Mouse (Mus musculus) c-Kit-positive CD71-positive TER-119-negative erythroid progenitor cells, embryonic 14.5 days (primary cell): ENCODE data around the gene Slc16a6.
"Not testable (repeated sequence)": the region's sequence is repeated elsewhere in the genome, so short reads cannot be mapped to it uniquely, and the experiment has no call there.

Experiments used
- DNase-seq: peaks from one replicate; pipeline ENCODE4 v3.0.0-alpha.2; 2013; ENCODE audit warnings: low read depth

Gene Slc16a6

DNA sequence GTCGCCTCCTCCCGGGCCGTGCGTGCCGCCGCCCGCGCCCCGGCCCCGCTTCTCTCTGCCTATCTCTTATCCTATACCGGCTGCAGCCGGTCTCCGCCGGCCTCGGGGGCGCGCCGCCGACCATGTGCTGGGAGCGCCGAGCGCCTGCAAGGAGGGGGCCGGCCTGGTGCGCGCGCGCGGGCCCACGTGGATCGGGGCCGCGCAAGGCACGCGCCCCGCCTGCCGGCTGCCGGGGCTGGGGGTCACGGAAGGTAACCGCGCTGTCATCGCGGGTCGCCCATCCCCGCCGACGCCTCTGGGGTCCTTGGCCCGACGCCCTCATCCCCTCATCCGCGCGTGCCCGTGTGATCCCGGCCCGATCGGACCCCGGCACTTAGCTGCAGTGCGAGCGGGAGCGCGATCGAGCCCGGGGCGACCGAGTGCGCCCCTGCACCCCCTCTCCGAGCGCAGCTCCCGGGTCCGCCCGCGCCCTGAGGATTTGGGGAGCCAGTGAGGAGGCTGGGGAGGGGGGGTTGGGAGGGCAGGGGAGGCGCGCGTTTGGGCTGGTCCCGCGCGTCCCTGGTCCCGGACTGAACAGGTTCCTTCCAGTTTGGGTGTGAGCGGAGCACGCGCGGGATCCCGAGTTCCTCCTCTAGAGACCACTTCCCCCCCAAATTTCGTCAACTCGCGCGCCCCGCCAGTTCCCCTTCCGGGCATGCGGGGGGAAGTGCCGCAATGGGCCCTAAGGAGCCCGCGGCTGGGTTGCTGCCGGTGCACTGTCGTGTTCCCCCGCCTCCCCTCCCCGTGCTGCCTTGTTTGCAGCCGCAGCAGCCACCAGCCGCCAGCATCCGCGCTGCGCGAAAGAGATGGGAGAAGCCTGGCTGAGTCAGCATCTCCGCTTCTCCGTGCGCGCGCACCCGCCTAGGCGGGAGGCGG is at the start of gene Slc16a6, which contains the start of gene Arsg:
Gene Slc16a6 (minus strand): TSS at position 428 of the 915 bp plus-strand sequence.
Gene Arsg (plus strand): TSS at position 204 of the 915 bp plus-strand sequence.
- peak; percentile 89 for DNase-seq

DNA sequence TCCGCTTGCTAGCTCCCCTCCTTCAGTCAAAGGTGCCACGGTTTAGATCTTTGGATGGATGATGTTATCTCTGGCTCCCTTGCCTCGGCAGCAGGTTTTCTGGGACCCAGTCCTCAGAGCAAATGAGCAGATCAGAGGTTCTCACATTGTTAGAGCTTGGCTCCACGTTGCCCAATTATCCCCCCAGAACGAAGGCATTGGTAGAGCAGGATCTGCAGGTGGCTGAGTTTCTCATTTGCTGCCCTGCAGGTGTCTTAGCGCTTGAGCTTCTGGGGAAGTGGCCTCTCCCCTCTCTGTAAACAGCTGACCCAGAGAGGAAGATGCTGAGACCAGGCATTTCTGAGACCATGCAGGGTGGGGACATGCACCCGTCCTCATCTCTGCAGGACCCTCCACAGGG is 47.6 kb upstream of the Slc16a6 start:
- DNase-seq, result no peak

DNA sequence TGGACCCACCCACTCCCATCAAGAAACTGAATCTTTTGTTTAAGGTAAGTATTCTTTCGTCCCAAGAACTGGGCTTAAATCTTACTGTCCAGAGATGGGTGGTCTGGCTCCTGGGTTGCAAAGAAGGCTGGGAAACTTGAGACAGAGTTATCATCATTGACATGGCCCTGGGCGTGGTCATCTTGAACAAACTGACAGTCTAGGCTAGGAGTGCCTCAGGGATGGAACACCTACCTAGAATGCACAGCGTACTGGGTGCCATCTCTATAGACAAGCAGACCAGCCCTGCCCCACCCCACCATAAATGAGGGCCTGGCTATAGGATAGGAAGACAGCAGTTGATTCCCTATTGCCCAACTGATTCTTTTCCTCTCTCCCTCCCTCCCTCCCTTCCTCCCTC is 44.4 kb upstream of the Slc16a6 start:
- peak; percentile 56 for DNase-seq

DNA sequence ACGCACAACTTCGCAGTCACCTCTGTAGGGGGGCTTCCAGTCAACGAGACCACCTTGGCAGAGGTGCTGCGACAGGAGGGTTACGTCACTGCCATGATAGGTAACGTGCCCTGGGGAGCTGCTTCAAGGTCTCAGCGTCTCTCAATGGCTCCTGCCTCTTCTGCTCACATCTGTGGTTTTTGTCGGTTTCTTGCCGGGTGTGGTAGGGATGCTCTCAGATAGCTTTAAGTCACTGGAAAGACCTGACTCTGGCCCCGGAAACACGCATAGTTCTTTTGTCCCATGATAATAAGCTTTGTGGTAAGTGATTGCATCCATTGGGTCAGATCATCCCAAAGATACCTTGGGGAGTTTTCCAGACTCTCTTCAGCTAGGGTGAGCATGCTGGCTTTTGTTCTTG is 43.9 kb upstream of the Slc16a6 start:
- no peak for DNase-seq

DNA sequence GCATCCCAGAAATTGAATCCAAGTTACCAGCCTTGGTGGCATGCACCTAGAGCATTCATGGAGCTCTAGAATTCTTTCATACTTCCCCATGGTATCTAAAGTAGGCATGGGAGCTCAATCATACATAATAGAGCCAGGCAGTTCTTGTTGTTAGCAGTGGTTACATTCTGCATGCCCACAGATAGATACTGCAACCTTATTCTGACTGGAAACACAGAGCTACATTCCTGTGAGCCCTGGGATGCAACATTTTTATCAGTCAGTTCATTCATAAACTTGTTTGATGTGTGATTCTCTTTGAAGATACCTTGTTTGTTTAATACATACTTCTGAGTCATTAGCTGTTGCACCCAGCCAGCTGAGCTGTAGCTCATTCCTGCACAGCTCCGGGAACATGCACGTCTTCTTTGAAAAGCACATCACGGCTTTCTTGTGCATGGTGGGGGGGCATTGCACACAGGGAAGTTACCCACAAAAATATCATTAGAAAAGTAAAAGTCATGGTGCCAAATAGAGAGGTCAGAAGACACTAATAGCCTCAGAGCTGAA is 40.7 kb upstream of the Slc16a6 start:
- no peak for DNase-seq

DNA sequence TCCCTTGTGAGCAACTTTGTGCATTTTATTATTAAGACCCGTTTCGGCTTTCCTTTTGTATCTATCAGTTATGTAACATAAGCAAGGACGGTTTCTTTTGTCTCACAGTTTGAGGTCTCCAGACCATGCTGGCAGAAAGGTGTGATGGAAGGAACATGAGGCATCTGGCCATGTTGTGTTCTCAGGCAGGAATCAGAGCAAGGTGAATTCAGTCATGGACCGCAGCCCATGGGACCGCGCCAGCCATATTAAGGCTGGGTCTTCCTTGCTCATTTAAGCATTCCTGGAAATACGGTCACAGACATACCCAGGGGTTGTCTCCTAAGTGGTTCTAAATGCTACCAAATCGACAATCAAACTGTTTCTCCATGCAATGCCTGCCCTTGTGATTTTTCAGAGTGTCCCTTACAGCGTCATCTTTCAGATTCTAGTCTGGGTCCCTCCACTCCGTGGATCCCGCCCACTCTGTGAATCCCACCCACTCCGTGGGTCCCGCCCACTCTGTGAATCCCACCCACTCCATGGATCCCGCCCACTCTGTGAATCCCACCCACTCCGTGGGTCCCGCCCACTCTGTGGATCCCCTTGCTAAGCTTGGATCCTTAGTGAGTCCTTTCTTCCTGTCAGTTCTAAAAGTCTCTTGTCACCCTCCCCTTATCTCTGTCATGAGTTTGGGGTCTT is 39.7 kb upstream of the Slc16a6 start:
- DNase-seq, result no peak

DNA sequence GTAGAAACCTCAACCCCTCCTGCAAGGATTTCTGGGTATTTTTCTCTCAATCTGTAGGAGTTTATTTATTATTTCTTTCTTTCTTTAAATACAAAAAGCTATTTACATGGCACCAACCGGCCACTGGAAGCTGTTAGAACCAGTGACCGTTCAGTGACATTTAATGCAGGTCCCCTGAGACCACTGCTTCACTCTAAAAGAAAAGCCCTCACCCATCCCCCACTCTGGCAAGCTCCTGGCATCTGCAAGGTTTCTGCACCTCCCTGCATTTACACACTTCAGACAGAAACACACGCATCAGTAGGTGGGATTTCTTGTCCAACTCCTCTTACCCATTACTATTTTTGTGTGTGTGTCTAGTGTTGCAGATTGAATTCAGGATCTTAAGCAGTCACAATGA is 33.7 kb upstream of the Slc16a6 start:
- no peak for DNase-seq

DNA sequence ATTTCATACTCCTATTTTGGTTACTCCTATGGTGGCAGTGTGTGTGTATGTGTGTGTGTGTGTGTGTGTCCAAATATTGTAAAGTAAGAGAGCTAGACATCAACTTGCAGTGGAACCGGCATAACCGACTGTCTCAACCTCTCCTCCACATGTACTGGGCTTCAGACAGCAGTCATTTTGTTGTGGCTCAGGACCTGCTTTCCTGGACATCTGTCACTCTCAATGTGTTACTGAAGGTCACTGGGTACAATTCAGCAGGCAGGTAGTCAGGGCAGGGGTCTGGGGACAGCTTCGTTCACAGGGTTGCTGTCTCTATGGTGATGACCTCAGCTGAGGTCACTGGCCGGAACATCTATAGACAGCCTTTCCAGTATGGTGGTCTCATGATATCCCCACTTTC is 32.4 kb upstream of the Slc16a6 start:
- no peak for DNase-seq

DNA sequence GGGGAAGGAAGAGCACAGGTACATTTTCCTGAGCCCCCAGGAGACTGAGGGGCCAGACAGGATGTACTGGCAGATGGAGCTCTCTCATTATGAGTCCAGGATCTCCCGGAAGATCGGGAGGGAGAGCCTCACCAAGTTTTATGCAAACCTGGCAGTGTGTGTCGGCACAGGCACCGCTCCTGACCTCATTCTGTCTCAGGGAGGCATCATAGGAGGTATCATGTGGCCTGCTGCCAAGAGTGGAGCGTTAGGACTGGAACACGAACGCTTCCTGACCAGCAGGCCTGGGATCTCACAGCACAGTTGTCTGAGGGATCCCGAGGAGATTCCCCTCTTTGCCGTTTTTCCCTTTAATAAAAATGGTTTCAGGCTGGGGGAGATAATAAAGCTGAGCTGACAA is 31.6 kb upstream of the Slc16a6 start:
- no peak for DNase-seq

DNA sequence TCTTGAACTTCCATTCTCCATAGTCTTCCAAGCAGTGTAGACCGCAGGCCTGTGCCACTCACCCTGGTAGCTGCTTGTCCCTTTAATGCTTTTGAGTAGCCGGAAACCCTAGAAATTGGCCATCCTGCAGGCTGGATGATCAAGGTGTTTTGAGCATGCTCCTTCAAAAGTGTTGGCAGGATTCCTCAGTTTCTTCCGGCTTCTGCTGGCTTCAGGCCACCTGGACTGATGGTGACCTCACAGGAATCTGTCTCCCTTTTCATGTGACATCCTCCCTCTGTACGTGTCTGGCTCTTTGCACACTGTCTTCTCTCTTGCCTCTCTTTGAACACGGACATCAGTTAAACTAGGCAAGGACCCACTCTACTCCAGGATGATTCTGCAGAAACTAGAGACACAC is 26.8 kb upstream of the Slc16a6 start:
- no peak for DNase-seq

DNA sequence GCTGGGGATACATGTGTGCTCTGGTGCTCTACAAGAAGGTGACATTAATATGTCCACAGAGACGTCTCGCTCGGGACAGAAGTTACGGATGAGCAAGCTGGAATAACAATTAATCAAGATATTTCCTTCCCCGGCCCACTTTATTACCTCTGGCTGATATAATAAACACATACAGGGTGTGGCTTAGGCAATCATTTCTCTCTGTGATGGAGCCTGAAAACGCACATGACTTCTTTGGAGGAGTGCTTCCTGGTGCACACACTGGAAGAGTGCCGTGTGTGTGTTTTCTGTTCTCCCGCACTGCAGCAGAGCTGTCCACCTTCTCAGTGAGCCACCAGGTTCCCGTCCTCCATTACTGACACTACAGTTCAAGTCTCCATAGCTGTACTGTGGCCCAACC is 24.6 kb upstream of the Slc16a6 start:
- DNase-seq, result no peak

DNA sequence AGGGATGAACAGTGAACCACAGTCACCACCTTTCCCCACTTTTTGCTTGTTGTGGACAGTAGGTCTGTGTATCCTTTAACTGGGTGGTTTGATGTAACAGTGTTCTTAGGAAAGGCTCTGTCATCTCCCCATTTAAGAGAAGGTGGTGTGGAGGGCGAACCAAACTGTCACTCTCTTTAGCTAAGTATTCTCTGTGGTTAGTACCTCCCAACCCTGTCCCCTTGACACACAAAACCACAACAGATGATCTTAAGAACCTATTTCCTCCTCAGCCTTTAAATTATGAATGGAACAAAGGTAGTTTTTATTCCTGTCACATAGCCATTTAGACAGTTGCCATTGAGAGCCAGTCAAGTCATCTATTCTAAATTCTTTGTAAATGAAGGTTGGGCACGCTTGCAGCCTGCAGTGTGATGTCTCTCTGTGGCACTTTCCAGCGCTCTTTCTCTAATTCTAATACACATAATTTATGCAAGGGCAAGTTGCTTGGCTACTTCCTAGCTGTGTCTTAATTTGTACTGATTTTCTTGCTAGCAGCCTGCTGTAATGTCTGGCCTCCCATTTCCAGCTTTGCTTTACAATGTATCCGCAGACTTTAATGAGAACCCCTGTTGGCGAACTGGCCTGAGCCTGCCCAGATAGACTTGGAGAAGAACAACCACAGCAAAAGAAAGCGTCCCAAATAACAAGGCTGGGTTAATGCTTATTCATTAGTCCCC is 23.8 kb upstream of the Slc16a6 start:
- no peak for DNase-seq

DNA sequence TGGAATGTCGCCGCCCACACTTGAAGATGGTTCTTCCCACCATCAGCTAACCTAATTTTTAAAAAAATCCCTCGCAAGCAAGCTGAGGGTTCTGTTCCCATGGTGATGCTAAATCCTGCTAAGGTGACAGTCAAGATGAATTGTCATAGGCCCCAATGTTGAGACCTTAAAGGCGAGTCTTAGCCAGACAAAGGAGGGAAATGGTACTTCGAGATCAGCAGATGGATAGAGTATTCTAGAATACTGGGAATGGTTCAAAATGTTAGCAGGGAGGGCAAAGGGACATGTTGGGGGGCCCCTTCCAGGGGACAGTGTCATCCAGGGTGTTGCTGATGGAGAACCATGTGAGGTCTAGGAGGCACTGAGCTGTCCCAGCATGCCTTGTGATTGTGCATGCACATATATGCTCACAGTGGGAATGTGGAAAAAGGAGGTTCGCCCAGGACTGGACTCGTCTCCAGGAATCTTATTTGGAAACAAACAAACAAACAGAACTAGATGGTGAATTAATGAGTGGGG is 23.1 kb upstream of the Slc16a6 start:
- no peak for DNase-seq

DNA sequence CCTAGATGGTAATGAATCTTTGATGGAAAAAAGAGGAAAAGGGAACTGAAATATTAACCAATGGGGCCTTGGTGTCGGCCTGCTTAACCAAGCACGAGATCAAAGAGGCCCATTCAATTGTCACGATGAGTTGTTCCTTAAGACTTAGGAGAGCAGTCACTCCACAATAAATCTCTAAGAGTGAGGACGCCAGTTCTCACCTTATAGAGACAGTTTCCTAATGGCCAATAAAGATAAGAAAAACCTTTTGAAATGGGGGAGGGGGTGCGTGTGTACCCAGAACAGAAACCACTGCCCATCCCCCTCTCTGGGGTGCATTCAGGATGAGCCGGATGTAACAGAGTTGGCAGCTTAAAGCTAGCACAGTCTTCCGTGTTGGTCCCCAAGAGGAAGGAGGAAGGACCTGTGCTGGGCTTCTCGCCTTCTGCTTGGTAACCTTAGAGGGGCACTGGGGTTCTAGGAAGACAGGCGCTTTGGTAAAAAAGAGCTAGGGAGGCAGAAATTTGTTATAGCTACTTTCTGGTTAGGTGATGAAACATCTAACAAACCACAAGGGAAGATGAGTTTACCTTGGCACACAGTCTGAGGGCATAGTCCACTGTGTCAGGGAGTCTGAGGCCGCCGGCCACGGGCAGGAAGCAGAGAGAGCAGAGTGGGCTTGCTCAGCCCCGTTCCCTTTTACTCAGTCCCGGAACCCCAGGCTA is 22.5 kb upstream of the Slc16a6 start:
- DNase-seq, result no peak

DNA sequence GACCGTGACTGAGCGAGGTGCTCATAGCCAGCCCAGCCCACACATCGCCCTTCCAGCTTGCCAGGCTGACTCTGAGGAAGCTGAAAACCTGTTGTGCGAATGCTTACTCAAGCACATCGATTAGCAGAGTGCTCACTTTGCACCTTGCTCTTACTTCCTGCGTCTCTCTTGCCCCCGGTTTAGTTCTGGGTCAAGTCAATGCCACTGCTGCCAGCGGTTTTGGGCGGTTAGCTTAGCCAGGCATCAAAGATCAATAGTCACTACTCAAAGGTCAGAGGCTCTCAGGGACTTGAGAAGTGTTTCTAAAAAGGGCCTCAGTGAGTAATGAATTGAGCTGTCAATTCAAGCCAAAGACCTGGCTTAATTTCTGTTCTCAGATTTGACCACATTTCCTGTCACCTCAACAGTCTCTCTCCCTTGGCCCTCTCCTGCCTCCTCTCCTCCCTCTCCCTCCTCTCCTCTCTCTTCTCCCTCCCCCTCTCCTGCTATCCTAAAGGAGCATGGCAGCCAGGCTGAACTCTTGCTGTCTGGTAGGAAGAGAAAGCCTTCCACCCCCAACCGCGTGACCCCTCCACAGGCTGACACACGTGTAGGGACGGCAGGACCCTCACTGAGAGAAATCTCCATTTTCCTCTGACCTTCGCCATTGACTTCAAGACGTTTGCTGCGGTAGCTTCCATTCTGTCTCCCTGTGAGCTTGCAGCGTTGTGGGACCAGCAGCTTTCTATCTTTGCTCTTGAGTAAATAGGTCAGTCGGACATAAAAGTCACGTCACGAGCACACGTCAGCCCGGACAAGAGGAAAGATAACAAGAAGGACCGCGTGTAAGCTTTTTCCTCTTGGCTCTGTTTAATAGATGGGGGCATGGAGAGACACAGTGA is 21.7 kb upstream of the Slc16a6 start:
- DNase-seq, result no peak

DNA sequence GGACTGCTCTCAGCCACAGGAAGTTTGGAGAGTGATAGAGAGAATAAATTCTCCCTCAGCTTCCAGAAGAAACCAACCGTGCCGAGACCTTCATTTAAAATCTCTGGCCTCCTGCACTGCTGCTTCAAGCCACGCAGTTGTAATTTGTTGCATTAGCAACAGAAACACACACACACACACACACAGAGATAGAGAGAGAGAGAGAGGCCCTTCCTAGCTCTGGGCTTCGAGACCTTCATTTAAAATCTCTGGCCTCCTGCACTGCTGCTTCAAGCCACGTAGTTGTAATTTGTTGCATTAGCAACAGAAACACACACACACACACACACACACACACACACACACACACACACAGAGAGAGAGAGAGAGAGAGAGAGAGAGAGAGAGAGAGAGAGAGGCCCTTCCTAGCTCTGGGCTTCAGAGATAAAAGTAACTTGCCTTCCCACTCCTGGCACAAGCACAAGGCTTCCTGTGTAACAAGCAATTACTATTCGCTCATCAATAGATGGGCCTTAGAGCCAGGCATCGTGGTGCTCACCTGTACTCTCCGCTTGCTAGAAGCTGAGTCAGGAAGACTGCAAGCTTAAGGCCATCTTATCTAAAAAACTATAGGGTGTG is 19.6 kb upstream of the Slc16a6 start:
- DNase-seq, result not testable (repeated sequence)

DNA sequence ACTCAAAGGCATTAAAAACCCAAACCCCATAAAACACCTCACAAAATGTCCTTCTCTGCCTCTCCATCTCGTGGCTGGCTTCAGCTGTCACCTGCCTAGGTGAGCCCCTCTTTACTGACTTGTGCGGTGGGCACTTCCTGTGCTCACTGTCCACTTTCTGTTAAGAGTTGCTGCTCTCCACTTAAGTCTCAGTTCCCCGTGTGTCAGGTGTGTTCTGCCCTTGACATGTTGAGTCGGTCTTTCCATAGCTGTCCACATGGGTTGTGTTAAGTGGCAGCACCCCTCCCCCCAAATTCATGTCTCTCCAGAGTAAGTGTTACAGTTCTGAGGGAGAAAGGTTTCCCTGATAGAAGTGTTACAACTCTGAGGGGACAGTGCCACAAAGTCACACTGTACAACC is 18.4 kb upstream of the Slc16a6 start:
- DNase-seq, result no peak

DNA sequence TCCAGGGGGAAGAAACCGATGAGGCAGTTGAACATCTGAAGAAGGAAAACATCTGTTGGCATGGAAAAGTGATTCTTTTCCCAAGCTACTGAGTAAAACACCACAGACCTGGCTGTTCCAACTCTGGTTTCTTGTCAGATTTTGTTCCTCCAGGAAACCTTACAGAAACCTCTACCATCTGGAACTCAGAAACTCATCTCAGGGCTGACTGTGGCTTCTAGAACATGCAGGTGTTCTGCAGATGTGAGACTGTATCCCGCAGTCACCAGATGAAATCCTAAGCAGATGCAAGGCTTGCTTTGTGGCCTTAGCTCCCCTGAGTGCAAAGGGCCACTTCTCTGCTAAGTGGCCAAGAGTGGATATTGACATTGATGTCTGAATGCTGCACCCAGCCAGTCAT is 16.4 kb upstream of the Slc16a6 start:
- no peak for DNase-seq

DNA sequence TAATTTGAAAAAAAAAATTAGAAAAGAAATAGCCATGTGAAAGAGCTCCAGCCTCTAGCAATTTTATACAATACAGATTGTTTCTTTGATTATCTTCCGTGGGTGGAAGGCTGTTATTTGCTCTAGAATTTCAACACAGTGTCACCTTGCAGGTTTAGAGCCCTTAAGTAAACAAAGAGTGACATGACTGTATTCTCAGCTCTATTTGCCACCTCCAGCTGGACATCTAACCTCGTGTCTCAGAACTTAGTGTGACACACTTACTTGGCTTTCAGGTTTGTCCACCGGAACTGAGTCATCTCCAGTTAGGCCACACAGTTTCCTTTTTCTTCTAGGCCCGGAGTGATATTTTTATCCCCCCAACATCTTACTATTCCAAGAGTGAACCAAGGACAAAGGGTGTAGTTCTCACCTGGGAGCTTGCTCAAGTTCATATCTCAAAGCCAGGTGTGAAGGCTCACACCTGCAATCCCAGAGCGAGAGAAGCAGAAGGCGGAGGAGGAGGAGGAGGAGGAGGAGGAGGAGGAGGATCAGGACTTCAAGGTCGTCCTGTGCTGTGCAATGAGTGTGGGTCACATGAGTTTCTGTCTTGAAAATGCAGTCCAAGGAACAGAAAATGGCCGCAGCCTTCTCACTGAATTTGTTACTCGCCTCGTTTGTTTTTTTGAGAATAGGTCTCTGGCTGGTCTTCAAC is 14.7 kb upstream of the Slc16a6 start:
- no peak for DNase-seq
